Mouse (Mus musculus): ENCODE results near the gene Atp8b3.

GRCm38 (mm10) chr10:80503599-80504220, 35.2 kb downstream of the Atp8b3 start:
- TF ChIP-seq CTCF (IDR thresholded peaks at IDR 0.05; ENCODE audit: control insufficient read depth, insufficient read depth, insufficient replicate concordance, low read depth, low read length) (no peak), POLR2A (IDR thresholded peaks at IDR 0.05; ENCODE audit: control insufficient read depth, low read depth, low read length) (no peak)

Measured in testis, adult 2 months (tissue).